Mouse (Mus musculus) forebrain, embryonic 14.5 days (tissue): ENCODE results near the gene Bclaf3. TPM values are rescaled to one million over a fixed set of nuclear protein-coding genes. Genes with fewer than 3 reads are reported as not detected.
"Not testable (repeated sequence)": the region's sequence is repeated elsewhere in the genome, so short reads cannot be mapped to it uniquely, and the experiment has no call there.

Experiments used
- ATAC-seq: fragments of 200-750 bp; cut with Nextera tagmentation; 2 replicates; pipeline ENCODE4 v1.8.0; 2017; ENCODE audit warnings: mild to moderate bottlenecking, moderate library complexity
- DNase-seq: peaks from one replicate; pipeline ENCODE4 v3.0.0-alpha.2; 2015; ENCODE audit warnings: low spot score
- H3K27ac ChIP-seq: fragments of 300-500 bp; sonication (generic); 2 replicates; pipeline ENCODE4 v1.5.1; 2014; ENCODE audit warnings: low read depth, mild to moderate bottlenecking, control low read depth, low read length, moderate library complexity
- H3K27me3 ChIP-seq: fragments of 300-500 bp; sonication (generic); replicated peaks from 2 replicates; pipeline ENCODE4 v1.6.1; 2014; ENCODE audit warnings: low read length, control low read depth, mixed read lengths; ENCODE audit not compliant: control insufficient read depth, insufficient read depth
- H3K36me3 ChIP-seq: fragments of 300-500 bp; sonication (generic); 2 replicates; pipeline ENCODE4 v1.6.1; 2014; ENCODE audit warnings: low read length, control low read depth; ENCODE audit not compliant: control insufficient read depth, insufficient read depth
- H3K4me1 ChIP-seq: fragments of 300-500 bp; sonication (generic); 2 replicates; pipeline ENCODE4 v1.6.1; 2014; ENCODE audit warnings: antibody characterized with exemption, low read length, control low read depth; ENCODE audit not compliant: control insufficient read depth, insufficient read depth
- H3K4me2 ChIP-seq: fragments of 300-500 bp; sonication (generic); 2 replicates; pipeline ENCODE4 v1.6.1; 2014; ENCODE audit warnings: mild to moderate bottlenecking, control low read depth, low read length
- H3K4me3 ChIP-seq: fragments of 300-500 bp; sonication (generic); 2 replicates; pipeline ENCODE4 v1.5.1; 2014; ENCODE audit warnings: low read depth, low read length, control low read depth
- H3K9ac ChIP-seq: fragments of 300-500 bp; sonication (generic); 2 replicates; pipeline ENCODE4 v1.6.1; 2014; ENCODE audit warnings: mild to moderate bottlenecking, low read length, control low read depth, moderate library complexity
- H3K9me3 ChIP-seq: fragments of 300-500 bp; sonication (generic); replicated peaks from 2 replicates; pipeline ENCODE4 v1.6.1; 2016; ENCODE audit warnings: low read length, control low read depth, mixed read lengths; ENCODE audit not compliant: control insufficient read depth
- WGBS: fragments of 180-500 bp; shearing (Covaris S2); extraction: QIAGEN DNeasy Blood & Tissue Kit; methylation state at CpG from one replicate; pipeline ENCODE4 v1.1.7; 2014; 5-methylcytosine and 5-hydroxymethylcytosine counted together
- polyA plus RNA-seq: library from polyadenylated mRNA; unstranded; fragments of >200 nt; fragmentation: Nextera tagmentation; extraction: Ambion mirVana; gene quantifications from 2 replicates; pipeline ENCODE4 v1.2.1, GENCODE M21; 2014

Bclaf3 gene
- polyA plus RNA-seq, 1 experiment from 2014 or later: 18.9 TPM

- ATAC-seq (no peak), DNase-seq (no peak)
- H3K4me2 ChIP-seq: no peak overlapping the region
- no peaks in the 10 kb centered on the region for H3K4me1 ChIP-seq
- H3K4me3 ChIP-seq: no peak overlapping the region
- no peaks in the 10 kb centered on the region for H3K36me3 ChIP-seq
- no peaks in the 10 kb centered on the region for H3K9me3 ChIP-seq
- 89% methylated on average over 6 of the region's 6 CpGs for WGBS
- H3K27me3 ChIP-seq: no peaks in the 10 kb centered on the region
- no peak overlapping the region for H3K27ac ChIP-seq
- no peak overlapping the region for H3K9ac ChIP-seq
Measured at GRCm38 (mm10) chrX:159515599-159515998, 10.9 kb upstream of the Bclaf3 start.

GRCm38 (mm10) chrX:159521780-159522179, 4.7 kb upstream of the Bclaf3 start:
- Histone ChIP-seq H3K9me3 (no peaks in the 10 kb centered on the region), H3K27ac (no peak overlapping the region), H3K27me3 (no peaks in the 10 kb centered on the region), H3K4me3 (no peak overlapping the region), H3K4me1 (no peaks in the 10 kb centered on the region), H3K9ac (no peak overlapping the region), H3K36me3 (no peaks in the 10 kb centered on the region), H3K4me2 (no peak overlapping the region)
- ATAC-seq (no peak), DNase-seq (no peak)
- WGBS: 78% methylated on average over 3 of the region's 3 CpGs

- 80% methylated on average over 4 of the region's 4 CpGs for WGBS
- no peaks in the 10 kb centered on the region for H3K9me3 ChIP-seq
- H3K27ac ChIP-seq: no peak overlapping the region
- no peak overlapping the region for H3K9ac ChIP-seq
- H3K36me3 ChIP-seq: no peaks in the 10 kb centered on the region
- H3K4me3 ChIP-seq: no peak overlapping the region
- H3K4me1 ChIP-seq: no peaks in the 10 kb centered on the region
- no peak overlapping the region for H3K4me2 ChIP-seq
- DNase-seq (no peak), ATAC-seq (no peak)
- H3K27me3 ChIP-seq: no peaks in the 10 kb centered on the region
Measured at GRCm38 (mm10) chrX:159522651-159523050, 3.8 kb upstream of the Bclaf3 start.

GRCm38 (mm10) chrX:159532427-159532810, 5.9 kb downstream of the Bclaf3 start:
- Histone ChIP-seq H3K4me3 (peak overlapping the region; percentile 56), H3K4me1 (no peaks in the 10 kb centered on the region), H3K4me2 (peak overlapping the region; percentile 49), H3K9ac (peak overlapping the region; percentile 70), H3K27ac (peak overlapping the region; percentile 80), H3K36me3 (no peaks in the 10 kb centered on the region), H3K9me3 (no peaks in the 10 kb centered on the region), H3K27me3 (no peaks in the 10 kb centered on the region)
- 27% methylated on average over 36 of the region's 38 CpGs for WGBS
- peak; percentile 98 for ATAC-seq
- DNase-seq: peak; percentile 97

GRCm38 (mm10) chrX:159532811-159533462, 6.4 kb downstream of the Bclaf3 start:
- peak; percentile 17 for DNase-seq
- peak overlapping the region; percentile 49 for H3K4me2 ChIP-seq
- H3K36me3 ChIP-seq: no peaks in the 10 kb centered on the region
- H3K27ac ChIP-seq: peak overlapping the region; percentile 80
- no peaks in the 10 kb centered on the region for H3K27me3 ChIP-seq
- peak; percentile 55 for ATAC-seq
- H3K9me3 ChIP-seq: no peaks in the 10 kb centered on the region
- peak overlapping the region; percentile 56 for H3K4me3 ChIP-seq
- no peaks in the 10 kb centered on the region for H3K4me1 ChIP-seq
- WGBS: 27% methylated on average over 32 of the region's 56 CpGs
- peak overlapping the region; percentile 70 for H3K9ac ChIP-seq

- H3K9me3 ChIP-seq: no peaks in the 10 kb centered on the region
- H3K4me3 ChIP-seq: no peak overlapping the region
- no peaks in the 10 kb centered on the region for H3K27me3 ChIP-seq
- H3K9ac ChIP-seq: no peak overlapping the region
- H3K4me1 ChIP-seq: no peaks in the 10 kb centered on the region
- ATAC-seq: no peak
- no peak for DNase-seq
- WGBS: 85% methylated on average over 18 of the region's 18 CpGs
- H3K4me2 ChIP-seq: no peak overlapping the region
- no peaks in the 10 kb centered on the region for H3K36me3 ChIP-seq
- no peak overlapping the region for H3K27ac ChIP-seq
Measured at GRCm38 (mm10) chrX:159541936-159542335, 15.4 kb downstream of the Bclaf3 start.

GRCm38 (mm10) chrX:159547093-159547492, 20.6 kb downstream of the Bclaf3 start:
- no peak for DNase-seq
- H3K4me1 ChIP-seq: no peaks in the 10 kb centered on the region
- no peak for ATAC-seq
- no peaks in the 10 kb centered on the region for H3K27me3 ChIP-seq
- no peak overlapping the region for H3K27ac ChIP-seq
- H3K9ac ChIP-seq: no peak overlapping the region
- no peak overlapping the region for H3K4me2 ChIP-seq
- 86% methylated on average over 5 of the region's 5 CpGs for WGBS
- H3K36me3 ChIP-seq: 0 out of 2 replicates have a peak, but pooled peaks cover 5% of the 10 kb centered on the region
- no peaks in the 10 kb centered on the region for H3K9me3 ChIP-seq
- H3K4me3 ChIP-seq: no peak overlapping the region

GRCm38 (mm10) chrX:159584738-159585137, 58.2 kb downstream of the Bclaf3 start:
- not testable (repeated sequence) for H3K27ac ChIP-seq, DNase-seq, H3K27me3 ChIP-seq, H3K4me1 ChIP-seq, H3K9ac ChIP-seq, H3K4me3 ChIP-seq, H3K9me3 ChIP-seq, H3K4me2 ChIP-seq, ATAC-seq, H3K36me3 ChIP-seq
- 86% methylated on average over 7 of the region's 7 CpGs for WGBS

- H3K4me1 ChIP-seq: no peaks in the 10 kb centered on the region
- no peak overlapping the region for H3K4me2 ChIP-seq
- H3K9ac ChIP-seq: no peak overlapping the region
- no peaks in the 10 kb centered on the region; the same call in 1 of the 2 replicates for H3K36me3 ChIP-seq
- 56% methylated on average over 1 of the region's 1 CpGs for WGBS
- H3K27ac ChIP-seq: no peak overlapping the region
- H3K27me3 ChIP-seq: no peaks in the 10 kb centered on the region
- no peak for DNase-seq
- H3K4me3 ChIP-seq: no peak overlapping the region
- no peaks in the 10 kb centered on the region for H3K9me3 ChIP-seq
- ATAC-seq: no peak
Measured at GRCm38 (mm10) chrX:159591633-159592032, 65.1 kb downstream of the Bclaf3 start.
